Mouse (Mus musculus): ENCODE measurements around the gene Psenen.

- TF ChIP-seq CTCF (IDR thresholded peaks at IDR 0.05; ENCODE audit: extremely low read depth, insufficient read depth, low read length) (no peak), POLR2A (IDR thresholded peaks at IDR 0.05; ENCODE audit: extremely low read depth, insufficient read depth, low read length) (no peak)
Measured at GRCm38 (mm10) chr7:30520396-30520795, 43.0 kb downstream of the Psenen start.
